Mouse (Mus musculus) embryo, embryonic 11.5 days (tissue): ENCODE measurements at regions not wholly inside any gene's neighbourhood (a gene's known extent, or its start where the extent isn't known, plus 50 kb on each side); places are given as distances from the start of the nearest gene placed in this dataset.

Source experiments
- DNase-seq: peaks from one replicate; pipeline ENCODE4 v3.0.0-alpha.2; 2012; ENCODE audit warnings: low read depth, low spot score

GRCm38 (mm10) chr4:47870010-47870637 is 174.8 kb upstream of the Nr4a3 start:
- no peak for DNase-seq

GRCm38 (mm10) chr4:47870638-47871019 is 174.3 kb upstream of the Nr4a3 start:
- no peak for DNase-seq

- no peak for DNase-seq
Measured at GRCm38 (mm10) chr4:47881560-47881959, 163.4 kb upstream of the Nr4a3 start.

- no peak for DNase-seq
Measured at GRCm38 (mm10) chr4:47882076-47882475, 162.9 kb upstream of the Nr4a3 start.

- DNase-seq: no peak
Measured at GRCm38 (mm10) chr4:47899579-47899978, 145.4 kb upstream of the Nr4a3 start.

GRCm38 (mm10) chr4:47902749-47903148 is 142.2 kb upstream of the Nr4a3 start:
- DNase-seq: no peak

GRCm38 (mm10) chr4:47912259-47912658 is 132.7 kb upstream of the Nr4a3 start:
- no peak for DNase-seq

GRCm38 (mm10) chr4:47919576-47919975 is 125.4 kb upstream of the Nr4a3 start:
- DNase-seq: no peak

- no peak for DNase-seq
Measured at GRCm38 (mm10) chr4:47931464-47931863, 113.5 kb upstream of the Nr4a3 start.

- no peak for DNase-seq
Measured at GRCm38 (mm10) chr4:47933526-47933925, 111.4 kb upstream of the Nr4a3 start.

GRCm38 (mm10) chr4:47935547-47935946 is 109.4 kb upstream of the Nr4a3 start:
- no peak for DNase-seq

- DNase-seq: no peak
Measured at GRCm38 (mm10) chr4:47936470-47937125, 108.4 kb upstream of the Nr4a3 start.

GRCm38 (mm10) chr4:47947869-47948573 is 96.9 kb upstream of the Nr4a3 start:
- no peak for DNase-seq

- no peak for DNase-seq
Measured at GRCm38 (mm10) chr4:47948789-47949188, 96.2 kb upstream of the Nr4a3 start.

- no peak for DNase-seq
Measured at GRCm38 (mm10) chr4:47954576-47955305, 90.2 kb upstream of the Nr4a3 start.

- DNase-seq: no peak
Measured at GRCm38 (mm10) chr4:47964630-47965029, 80.3 kb upstream of the Nr4a3 start.

- DNase-seq: no peak
Measured at GRCm38 (mm10) chr4:47971861-47972260, 73.1 kb upstream of the Nr4a3 start.

- DNase-seq: no peak
Measured at GRCm38 (mm10) chr4:47979579-47980313, 65.2 kb upstream of the Nr4a3 start.
